ENCODE assay signal across 21 mouse cellular contexts in genomic region chr9:115097340-115097739, GRCm38 (mm10).
DNase-seq lines count a peak whose midpoint lies in the region; ATAC-seq and TF ChIP-seq lines count a peak whose summit lies in the region.
"Had no signal": no experiment of that assay in that cellular context is flagged by ENCODE, and none has a peak within 500 bp of the region (broad histone marks: within the 10 kb centered on the region; RNA-seq: fewer than 3 reads in every experiment).

No protein-coding gene starts in this region.

- no peaks in the 10 kb centered on the region for H3K36me3 ChIP-seq in liver, embryonic 14.5 days (replicated peaks; ENCODE audit: control insufficient read depth, insufficient read depth, low read depth)
- H3K36me3 ChIP-seq in testis, adult 2 months (ENCODE audit: control insufficient read depth, insufficient read depth, low read length): no peaks in the 10 kb centered on the region
- H3K36me3 ChIP-seq in stomach, postnatal 0 days (ENCODE audit: control insufficient read depth, insufficient read depth, low read length): no peaks in the 10 kb centered on the region
- H3K36me3 ChIP-seq: embryonic facial prominence, embryonic 15.5 days; limb, embryonic 15.5 days had no signal

- no peak for TF ChIP-seq EP300 in liver, embryonic 14.5 days (IDR thresholded peaks at IDR 0.05; ENCODE audit: low read depth)
- no peak for TF ChIP-seq EP300 in stomach, postnatal 0 days (optimal IDR thresholded peaks at IDR 0.05)

- no peak for ATAC-seq in liver, embryonic 14.5 days (ENCODE audit: insufficient read depth)
- no peak for ATAC-seq in stomach, postnatal 0 days (ENCODE audit: low FRiP score, low TSS enrichment)
- ATAC-seq: forebrain, embryonic 14.5 days; inflammation-experienced regulatory T-cells, adult 6 months had no signal

- 70% methylated on average over 4 of the region's 4 CpGs for WGBS in liver, embryonic 14.5 days (ENCODE audit: insufficient replicate concordance)
- WGBS in stomach, postnatal 0 days: 62% methylated on average over 4 of the region's 4 CpGs

- no peak overlapping the region for H3K27ac ChIP-seq in liver, embryonic 14.5 days
- no peak overlapping the region for H3K27ac ChIP-seq in testis, adult 2 months (ENCODE audit: control insufficient read depth, insufficient read depth, low read depth, low read length)
- H3K27ac ChIP-seq in stomach, postnatal 0 days (replicated peaks): no peak overlapping the region
- H3K27ac ChIP-seq: embryonic facial prominence, embryonic 15.5 days; heart, embryonic 13.5 days; left cerebral cortex, adult 2 months; limb, embryonic 15.5 days had no signal

- H3K4me1 ChIP-seq in liver, embryonic 14.5 days (replicated peaks; ENCODE audit: control insufficient read depth in 2 of 2, insufficient read depth in 2 of 2, low read length in 1 of 2): no peaks in the 10 kb centered on the region; a peak in 1 of 4 replicates
- H3K4me1 ChIP-seq in testis, adult 2 months (ENCODE audit: control insufficient read depth, insufficient read depth, low read length): no peaks in the 10 kb centered on the region
- H3K4me1 ChIP-seq in stomach, postnatal 0 days (replicated peaks; ENCODE audit: control insufficient read depth, insufficient read depth): no peaks in the 10 kb centered on the region
- H3K4me1 ChIP-seq: embryonic facial prominence, embryonic 15.5 days had no signal

- no peaks in the 10 kb centered on the region for H3K9me3 ChIP-seq in liver, embryonic 14.5 days (ENCODE audit: control insufficient read depth, low read length)
- 0 out of 2 replicates have a peak, but pooled peaks cover 4% of the 10 kb centered on the region for H3K9me3 ChIP-seq in stomach, postnatal 0 days (ENCODE audit: control insufficient read depth, low read length)
- H3K9me3 ChIP-seq: embryonic facial prominence, embryonic 15.5 days; limb, embryonic 15.5 days had no signal

- TF ChIP-seq CTCF in liver, embryonic 14.5 days (IDR thresholded peaks at IDR 0.05; ENCODE audit: low read depth): peak; percentile 22; the same call in 1 of the 2 replicates
- peak; percentile 35; the same call in 1 of the 2 replicates for TF ChIP-seq CTCF in testis, adult 2 months (IDR thresholded peaks at IDR 0.05; ENCODE audit: control insufficient read depth, insufficient read depth, insufficient replicate concordance, low read depth, low read length)
- peak; percentile 45 for TF ChIP-seq CTCF in stomach, postnatal 0 days (IDR thresholded peaks at IDR 0.05; ENCODE audit: low read depth)

- no peak for TF ChIP-seq POLR2A in testis, adult 2 months (IDR thresholded peaks at IDR 0.05; ENCODE audit: control insufficient read depth, low read depth, low read length)

- no peaks in the 10 kb centered on the region for H3K27me3 ChIP-seq in liver, embryonic 14.5 days (ENCODE audit: control insufficient read depth, insufficient read depth, low read length)
- no peaks in the 10 kb centered on the region for H3K27me3 ChIP-seq in testis, adult 2 months (ENCODE audit: control insufficient read depth, insufficient read depth, low read length)
- no peaks in the 10 kb centered on the region for H3K27me3 ChIP-seq in stomach, postnatal 0 days (ENCODE audit: control insufficient read depth, insufficient read depth, low read length)
- H3K27me3 ChIP-seq: embryonic facial prominence, embryonic 15.5 days; heart, embryonic 13.5 days; limb, embryonic 15.5 days had no signal

- H3K4me2 ChIP-seq in liver, embryonic 14.5 days (ENCODE audit: low read depth): no peak overlapping the region
- no peak overlapping the region for H3K4me2 ChIP-seq in stomach, postnatal 0 days (replicated peaks; ENCODE audit: low read depth)
- H3K4me2 ChIP-seq: embryonic facial prominence, embryonic 15.5 days had no signal

- DNase-seq in liver, embryonic 14.5 days (ENCODE audit: low read depth in 3 of 3, low spot score in 3 of 3): no peak
- DNase-seq in liver: no peak
- DNase-seq in testis, postnatal 10 days (ENCODE audit: low spot score): no peak
- DNase-seq in R1 (ENCODE audit: low read depth, low spot score): peak; percentile 74
- no peak for DNase-seq in stomach, postnatal 0 days (ENCODE audit: low spot score)
- DNase-seq in layer of hippocampus, postnatal 25 days (ENCODE audit: extremely low spot score in 1 of 2, low spot score in 1 of 2): no peak
- DNase-seq in kidney, adult 18-20 months: no peak
- DNase-seq: adrenal gland, postnatal 10 days; cerebellum, adult 9-10 months; gastrocnemius, postnatal 10 days; kidney, adult 9 months; kidney, postnatal 36 days; layer of hippocampus, adult 9-11 months; left cerebral cortex, postnatal 4 days had no signal

- no peak overlapping the region for H3K9ac ChIP-seq in liver, embryonic 14.5 days (replicated peaks)
- H3K9ac ChIP-seq in stomach, postnatal 0 days (ENCODE audit: low read length): no peak overlapping the region
- H3K9ac ChIP-seq: embryonic facial prominence, embryonic 15.5 days; limb, embryonic 15.5 days had no signal

- H3K4me3 ChIP-seq in liver, embryonic 14.5 days (ENCODE audit: insufficient read depth in 1 of 2, low read depth in 2 of 2, low read length in 2 of 2): no peak overlapping the region
- no peak overlapping the region for H3K4me3 ChIP-seq in testis, adult 2 months (ENCODE audit: control insufficient read depth, low read depth, low read length)
- no peak overlapping the region for H3K4me3 ChIP-seq in stomach, postnatal 0 days (ENCODE audit: low read depth, low read length)
- H3K4me3 ChIP-seq: embryonic facial prominence, embryonic 15.5 days; left cerebral cortex, adult 2 months; limb, embryonic 15.5 days had no signal
